Mouse (Mus musculus) C2C12 (cell line): ENCODE data around the gene Dop1a. TPM values are rescaled to one million over a fixed set of nuclear protein-coding genes. Genes with fewer than 3 reads are reported as not detected.

ENCODE experiments used
- H3K27me3 ChIP-seq: one replicate; pipeline ENCODE4 v1.6.1; 2011; ENCODE audit not compliant: control insufficient read depth, insufficient read depth, insufficient read length
- H3K36me3 ChIP-seq: one replicate; pipeline ENCODE4 v1.6.1; 2011; ENCODE audit not compliant: control insufficient read depth, insufficient read depth
- H3K4me3 ChIP-seq: one replicate; pipeline ENCODE4 v1.5.1; 2011; ENCODE audit warnings: mild to moderate bottlenecking, control low read depth; ENCODE audit not compliant: poor library complexity, insufficient read depth, severe bottlenecking
- H3K79me2 ChIP-seq: one replicate; pipeline ENCODE4 v1.6.1; 2011; ENCODE audit not compliant: control insufficient read depth, insufficient read depth
- H3K79me3 ChIP-seq: one replicate; pipeline ENCODE4 v1.6.1; 2011; ENCODE audit warnings: low read depth, control low read depth
- H3ac ChIP-seq: one replicate; pipeline ENCODE3; 2011; ENCODE audit warnings: low read depth; ENCODE audit not compliant: control insufficient read depth, insufficient read length
- CEBPB ChIP-seq: IDR thresholded peaks from one replicate; pipeline ENCODE4 v1.6.1; 2011; ENCODE audit warnings: low read depth, mild to moderate bottlenecking, control low read depth, moderate library complexity
- CTCF ChIP-seq: IDR thresholded peaks from one replicate; pipeline ENCODE4 v1.5.1; 2011; ENCODE audit not compliant: control insufficient read depth, insufficient read depth, insufficient read length
- FOSL1 ChIP-seq: IDR thresholded peaks from one replicate; pipeline ENCODE4 v1.8.0; 2011; ENCODE audit warnings: mild to moderate bottlenecking, low read length; ENCODE audit not compliant: poor library complexity, insufficient read depth, severe bottlenecking
- MAX ChIP-seq: IDR thresholded peaks from one replicate; pipeline ENCODE4 v1.6.1; 2011; ENCODE audit warnings: mild to moderate bottlenecking, control low read depth
- MYOD1 ChIP-seq: IDR thresholded peaks from one replicate; pipeline ENCODE4 v1.6.1; 2011; ENCODE audit warnings: low read depth; ENCODE audit not compliant: control insufficient read depth, insufficient read length
- MYOG ChIP-seq: IDR thresholded peaks from one replicate; pipeline ENCODE4 v1.6.1; 2011; ENCODE audit not compliant: control insufficient read depth, insufficient read length; ENCODE audit errors: extremely low read depth
- USF1 ChIP-seq: IDR thresholded peaks from one replicate; pipeline ENCODE4 v1.6.1; 2011; ENCODE audit warnings: low read depth, mild to moderate bottlenecking, control low read depth, moderate library complexity
- polyA plus RNA-seq: library from polyadenylated mRNA; unstranded; fragments of >200 nt; fragmentation: generic; extraction: Trizol; gene quantifications from one replicate; pipeline ENCODE4 v1.2.1, GENCODE M21; 2012; ENCODE audit warnings: missing spikeins

Gene Dop1a
- polyA plus RNA-seq, 1 experiment = 3.0 TPM

DNA sequence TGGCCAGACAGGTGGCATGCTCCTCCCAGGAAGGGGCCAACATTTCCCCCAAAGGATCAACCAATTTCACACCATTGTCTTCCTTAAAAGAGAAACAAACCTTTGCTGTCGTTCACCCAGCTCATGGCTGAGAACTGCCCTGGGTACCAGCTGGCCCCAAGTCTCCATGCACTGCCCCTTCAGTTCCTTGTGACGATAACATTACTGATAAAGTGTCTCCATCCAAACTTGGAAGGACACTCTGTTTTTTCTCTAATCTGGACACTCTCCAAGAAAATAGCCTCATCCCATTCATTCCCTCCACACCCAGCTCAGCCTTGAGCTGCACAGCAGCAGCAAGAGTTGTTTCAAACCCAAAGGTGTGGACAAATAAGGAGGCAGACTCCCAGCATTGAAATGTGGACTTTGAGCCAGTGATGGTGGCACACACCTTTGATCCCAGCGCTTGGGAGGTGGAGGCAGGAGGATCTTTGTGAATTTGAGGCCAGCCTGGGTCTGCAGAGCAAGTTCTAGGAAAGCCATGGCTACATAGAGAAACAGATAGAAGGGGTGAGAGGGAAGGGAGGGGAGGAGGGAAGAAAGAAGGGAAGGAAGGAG lies 102.5 kb downstream of the Dop1a start:
- Histone ChIP-seq H3K27me3 (no peaks in the 10 kb centered on the region), H3K4me3 (no peak overlapping the region), H3K36me3 (peaks cover 21% of the 10 kb centered on the region), H3K79me2 (no peaks in the 10 kb centered on the region), H3ac (no peak overlapping the region), H3K79me3 (peaks cover 5% of the 10 kb centered on the region)
- TF ChIP-seq MYOG = no peak
- TF ChIP-seq FOSL1 = no peak
- TF ChIP-seq CTCF = no peak
- no peak for TF ChIP-seq MAX
- no peak for TF ChIP-seq CEBPB
- no peak for TF ChIP-seq USF1
- no peak for TF ChIP-seq MYOD1

DNA sequence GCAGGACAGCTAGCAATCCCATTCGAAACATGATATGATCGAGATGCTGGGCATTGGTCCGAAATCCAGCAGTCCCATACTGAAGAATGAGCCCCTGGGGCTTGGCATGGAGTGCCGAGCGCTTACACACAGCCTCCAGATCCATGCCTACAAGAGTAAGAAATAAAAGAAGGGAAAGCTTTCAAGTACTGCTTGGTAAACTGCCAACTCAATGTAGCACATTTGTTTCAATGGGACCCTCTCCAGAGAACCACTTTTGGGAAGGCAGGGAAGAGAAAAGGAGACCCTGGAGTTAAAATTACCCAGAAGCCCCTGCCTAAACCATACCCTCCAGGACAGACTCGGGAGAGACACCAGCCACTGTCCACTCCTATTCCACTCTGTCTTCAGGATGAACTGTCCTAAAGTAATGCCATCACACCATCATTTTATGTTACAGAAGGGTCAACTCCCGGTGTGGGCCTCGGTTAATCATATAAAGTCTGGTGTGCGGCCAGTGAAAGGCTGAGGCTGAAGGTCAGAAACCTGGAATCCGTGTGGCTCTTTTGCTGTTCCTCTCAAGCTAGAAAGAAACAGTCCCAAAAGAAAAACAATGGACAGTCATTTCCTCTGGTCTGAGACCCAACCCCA lies 103.4 kb downstream of the Dop1a start:
- TF ChIP-seq CTCF (no peak), MYOG (no peak), MAX (no peak), CEBPB (no peak), MYOD1 (no peak), FOSL1 (no peak), USF1 (no peak)
- H3K36me3 ChIP-seq = peaks cover 21% of the 10 kb centered on the region
- H3K4me3 ChIP-seq = no peak overlapping the region
- H3ac ChIP-seq = no peak overlapping the region
- H3K79me3 ChIP-seq = peaks cover 5% of the 10 kb centered on the region
- no peaks in the 10 kb centered on the region for H3K27me3 ChIP-seq
- no peaks in the 10 kb centered on the region for H3K79me2 ChIP-seq

DNA sequence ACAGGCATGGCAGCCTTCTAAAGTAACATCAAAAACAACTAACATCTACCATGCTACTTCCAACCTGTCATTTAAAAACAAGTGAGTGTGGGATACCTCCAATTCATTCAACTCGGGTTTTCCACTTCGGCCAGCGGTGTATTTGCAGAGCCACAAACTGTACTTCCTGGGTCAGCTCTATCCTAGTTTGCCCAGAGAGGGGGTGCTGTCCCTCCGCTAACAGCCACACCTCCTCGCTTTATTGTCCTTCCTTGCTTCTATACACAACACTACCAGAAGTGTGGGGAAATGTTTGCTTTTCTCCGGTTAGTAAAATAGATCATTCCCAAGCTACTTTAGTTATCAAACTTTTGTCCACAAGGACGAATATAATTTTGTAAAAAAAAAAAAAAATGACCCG lies 104.0 kb downstream of the Dop1a start:
- Histone ChIP-seq H3K4me3 (peak overlapping the region; percentile 44), H3K27me3 (no peaks in the 10 kb centered on the region), H3K79me3 (peaks cover 5% of the 10 kb centered on the region), H3K36me3 (peaks cover 17% of the 10 kb centered on the region), H3ac (no peak overlapping the region), H3K79me2 (no peaks in the 10 kb centered on the region)
- no peak for TF ChIP-seq MAX

DNA sequence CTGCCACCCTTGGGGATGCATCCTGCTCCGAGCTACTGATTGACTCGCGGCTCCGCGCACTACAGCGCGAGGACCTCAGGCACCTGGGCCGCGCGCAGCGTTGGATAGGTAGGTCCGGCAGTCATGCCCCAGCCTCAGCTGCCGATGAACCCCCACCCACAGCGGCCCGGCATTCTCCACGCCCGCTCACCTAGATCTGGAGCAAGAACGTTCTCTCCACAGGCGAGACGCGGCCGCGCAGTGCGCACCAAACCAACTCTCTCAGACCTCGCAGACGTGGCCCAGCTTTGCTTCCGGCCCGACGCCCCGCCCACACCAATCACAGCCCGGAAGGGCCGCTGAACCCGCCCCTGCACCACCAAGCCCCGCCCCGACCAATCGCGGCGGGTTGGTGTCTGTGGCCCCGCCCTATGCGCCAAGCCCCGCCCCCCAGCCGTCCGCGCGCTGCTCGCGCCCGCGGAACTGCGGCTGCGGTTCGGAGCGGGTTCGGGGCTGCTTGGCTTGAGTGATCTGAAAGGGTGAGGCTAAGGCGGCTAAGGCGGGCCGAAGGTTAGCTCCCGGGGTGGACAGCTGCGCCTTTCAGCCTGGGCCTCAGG lies 104.7 kb downstream of the Dop1a start, which contains the start of the genes Pgm3 and Rwdd2a:
Gene Pgm3 (minus strand): TSS at position 303 of the 596 bp plus-strand sequence.
Gene Rwdd2a (plus strand): TSS at position 452 of the 596 bp plus-strand sequence.
- Histone ChIP-seq H3K79me3 (peaks cover 5% of the 10 kb centered on the region), H3ac (peak within 1 kb of the TSS; percentile 86), H3K27me3 (no peaks in the 10 kb centered on the region), H3K36me3 (peaks cover 17% of the 10 kb centered on the region), H3K79me2 (no peaks in the 10 kb centered on the region), H3K4me3 (peak within 1 kb of the TSS; percentile 44)
- TF ChIP-seq USF1 = no peak
- peak; percentile 22 for TF ChIP-seq MAX
- no peak for TF ChIP-seq CTCF

DNA sequence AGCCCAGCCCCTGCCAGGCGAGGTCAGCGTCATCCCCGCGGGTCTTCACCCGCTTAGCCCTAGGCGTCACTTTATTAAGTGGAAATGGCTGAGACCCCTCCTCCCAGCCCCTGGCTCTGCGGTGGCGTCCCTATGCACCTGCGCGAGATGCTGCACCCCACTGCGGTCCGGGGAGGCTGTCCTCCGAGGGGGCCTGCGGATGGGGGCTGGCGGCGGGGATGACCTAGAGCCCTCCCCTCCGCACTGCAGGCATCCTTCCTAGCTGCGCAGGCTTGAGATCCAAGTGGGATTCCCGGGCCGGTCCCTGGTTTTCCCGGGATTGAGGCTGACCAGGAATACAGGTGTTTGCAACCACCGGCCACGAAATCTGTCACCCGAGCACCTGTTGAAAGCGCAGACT lies 105.2 kb downstream of the Dop1a start:
- peak overlapping the region; percentile 18 for H3K4me3 ChIP-seq
- H3K36me3 ChIP-seq = peaks cover 17% of the 10 kb centered on the region
- H3K27me3 ChIP-seq = no peaks in the 10 kb centered on the region
- H3K79me2 ChIP-seq = no peaks in the 10 kb centered on the region
- peak overlapping the region; percentile 3 for H3ac ChIP-seq
- H3K79me3 ChIP-seq = peaks cover 5% of the 10 kb centered on the region
- no peak for TF ChIP-seq MYOD1
- TF ChIP-seq MYOG = no peak
- TF ChIP-seq USF1 = no peak
- no peak for TF ChIP-seq CTCF
- TF ChIP-seq MAX = no peak
- no peak for TF ChIP-seq CEBPB
- no peak for TF ChIP-seq FOSL1
